Mouse (Mus musculus): Measurements from ENCODE around the gene Fam172a.

Gene Fam172a

DNA sequence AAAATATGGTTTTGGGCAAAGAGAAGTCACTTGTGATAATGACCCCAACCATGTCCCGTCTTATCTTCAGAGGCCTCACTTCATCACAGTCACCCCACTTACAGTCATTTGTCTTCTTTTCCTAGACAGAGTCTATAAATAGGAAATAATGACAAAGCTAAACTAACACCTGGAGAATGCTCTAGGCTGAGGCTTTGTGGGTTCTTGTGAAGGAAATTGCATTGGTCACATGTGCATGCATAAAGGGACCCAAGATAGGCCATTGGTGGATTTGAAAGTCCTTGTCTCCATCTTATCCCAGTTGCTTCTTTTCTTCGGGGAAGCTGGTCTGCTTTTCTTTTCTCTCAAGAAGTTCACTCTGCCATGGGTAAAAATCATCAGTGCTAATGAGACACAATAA is 400.5 kb downstream of the Fam172a start:
- no peak for DNase-seq (ENCODE audit: low spot score)

DNA sequence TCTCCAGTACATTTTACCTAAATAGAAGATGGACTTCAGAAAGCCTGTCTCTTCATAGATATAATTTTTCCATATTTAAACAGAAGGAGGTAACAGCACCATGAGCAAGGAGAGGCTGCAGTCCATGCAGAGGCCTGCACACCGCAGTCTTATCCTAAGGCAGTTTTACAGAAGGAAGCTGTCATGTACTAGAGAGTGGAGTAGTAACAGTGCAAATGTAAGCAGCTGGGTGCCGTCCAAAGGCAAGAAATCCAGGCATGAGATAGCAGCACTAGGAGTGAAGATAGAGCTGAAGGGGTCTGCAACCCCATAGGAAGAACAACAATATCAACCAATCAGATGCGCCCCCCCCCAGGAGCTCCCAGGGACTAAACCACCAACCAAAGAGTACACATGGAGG is 403.0 kb downstream of the Fam172a start:
- no peak for DNase-seq (ENCODE audit: low spot score)

DNA sequence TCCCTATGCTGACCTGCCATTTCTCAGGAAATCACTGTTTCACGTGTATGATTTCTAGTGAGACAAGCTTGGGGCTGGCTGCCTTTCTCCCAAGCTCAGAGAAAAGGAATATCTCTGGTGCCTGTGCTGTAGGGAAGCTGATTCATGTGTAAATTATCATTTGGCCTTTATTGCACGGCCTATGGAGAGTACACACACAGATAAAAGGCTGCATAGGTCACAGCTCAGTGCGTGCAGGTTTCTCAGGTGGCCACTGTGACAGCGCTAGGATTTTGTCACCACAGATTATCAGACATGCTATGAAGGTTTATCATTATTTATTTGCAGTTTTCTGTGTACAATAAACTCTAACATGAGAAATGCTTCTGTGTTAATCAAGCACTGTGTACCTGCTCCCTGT is 408.8 kb downstream of the Fam172a start:
- no peak for DNase-seq (ENCODE audit: low spot score)

DNA sequence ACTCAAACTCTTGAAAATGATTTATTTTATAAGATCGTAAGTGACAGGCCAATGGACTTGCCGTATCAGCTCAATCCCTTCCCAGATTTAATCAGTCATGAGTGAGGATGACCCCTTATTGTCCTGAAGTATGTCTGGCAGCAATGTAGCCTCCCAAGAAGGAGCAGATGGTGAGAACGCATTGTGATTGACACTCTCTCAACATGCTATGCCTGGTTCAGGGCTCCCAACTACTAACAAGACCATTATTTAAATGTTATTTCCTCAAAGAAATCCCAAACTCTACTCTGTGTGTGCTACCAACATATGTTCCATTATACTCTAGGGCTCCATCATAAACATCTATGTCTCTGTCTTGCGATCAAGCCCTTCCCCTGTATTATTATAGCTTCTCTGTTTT is 412.1 kb downstream of the Fam172a start:
- DNase-seq (ENCODE audit: low spot score) = no peak

DNA sequence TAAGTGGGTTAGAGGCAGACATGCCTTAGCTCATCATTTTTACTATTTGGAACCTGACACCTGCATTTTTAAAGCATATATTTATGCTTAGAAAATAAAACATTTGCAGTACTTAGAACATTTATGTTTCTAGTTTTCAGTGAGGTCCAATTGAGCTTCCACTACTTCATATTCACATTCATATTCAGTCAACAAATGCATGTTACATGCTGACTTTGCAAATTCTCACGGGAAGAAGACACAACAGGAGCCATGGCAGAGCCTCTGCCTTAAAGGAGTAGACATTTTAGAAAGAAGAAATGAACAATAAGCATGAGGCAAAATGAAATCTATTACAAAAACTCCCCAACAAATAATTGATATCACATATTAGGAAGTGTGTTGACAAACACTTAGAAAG is 416.9 kb downstream of the Fam172a start:
- DNase-seq (ENCODE audit: low spot score) = no peak

DNA sequence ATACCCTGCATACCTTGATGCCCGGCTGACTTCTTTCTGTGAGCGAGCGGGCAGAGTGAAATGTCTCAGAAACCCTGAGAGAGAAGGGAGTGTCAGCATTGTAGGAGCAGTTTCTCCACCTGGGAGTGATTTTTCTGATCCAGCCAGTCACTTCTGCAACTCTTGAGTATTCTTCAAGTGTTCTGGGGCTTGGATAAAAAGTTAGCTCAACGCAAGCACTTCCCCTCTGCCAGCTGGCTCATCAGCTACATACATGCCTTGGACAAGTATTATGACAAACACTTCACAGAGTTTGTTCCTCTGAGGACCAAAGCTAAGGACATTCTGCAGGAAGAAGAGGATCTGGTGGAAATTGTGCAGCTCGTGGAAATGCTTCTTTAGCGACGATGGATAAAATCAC is 420.2 kb downstream of the Fam172a start:
- DNase-seq (ENCODE audit: low spot score) = no peak

DNA sequence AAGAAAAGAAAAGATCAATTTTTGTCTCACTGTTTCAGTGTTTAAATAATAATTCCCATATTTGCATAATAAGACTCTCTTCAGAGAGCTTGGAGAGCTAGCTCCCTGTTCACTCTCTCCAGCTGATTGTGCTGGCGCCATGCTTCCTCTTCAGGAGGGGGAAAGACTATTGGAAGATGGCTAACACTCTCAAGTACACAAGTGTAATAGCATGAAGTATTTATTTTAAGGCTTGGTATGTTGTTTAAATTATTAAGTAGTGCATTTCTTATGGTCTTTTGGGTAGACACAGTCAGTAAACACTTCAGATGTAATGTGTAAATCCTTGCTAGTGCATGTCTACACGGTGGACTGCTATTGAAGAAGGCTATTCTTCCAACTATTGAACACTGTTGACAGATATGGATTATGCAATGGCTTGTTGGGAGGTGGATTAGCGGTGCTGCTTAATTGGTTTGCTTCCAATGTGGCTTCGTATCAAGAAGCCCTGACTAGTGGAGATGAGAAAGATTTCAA is 422.1 kb downstream of the Fam172a start:
- DNase-seq (ENCODE audit: low spot score) = no peak

DNA sequence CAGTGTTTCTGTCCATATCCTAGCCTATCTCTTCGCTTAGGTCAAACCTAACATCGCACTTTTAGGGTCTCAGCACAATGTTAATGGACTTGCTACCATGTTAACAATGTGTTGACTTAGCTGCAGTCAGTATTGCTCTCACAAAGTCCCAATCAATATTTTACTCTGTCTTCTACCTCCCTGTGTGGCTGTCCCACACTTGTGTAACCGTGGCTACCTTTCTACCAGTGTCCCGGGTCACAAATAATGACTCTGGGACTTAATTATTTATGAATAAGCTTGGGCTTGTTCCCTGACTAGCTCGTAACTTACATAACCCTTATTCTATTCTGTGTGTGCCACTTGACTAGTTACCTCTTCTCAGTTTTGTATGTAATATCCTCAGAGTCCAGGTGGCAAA is 455.6 kb downstream of the Fam172a start:
- DNase-seq (ENCODE audit: low spot score) = no peak

DNA sequence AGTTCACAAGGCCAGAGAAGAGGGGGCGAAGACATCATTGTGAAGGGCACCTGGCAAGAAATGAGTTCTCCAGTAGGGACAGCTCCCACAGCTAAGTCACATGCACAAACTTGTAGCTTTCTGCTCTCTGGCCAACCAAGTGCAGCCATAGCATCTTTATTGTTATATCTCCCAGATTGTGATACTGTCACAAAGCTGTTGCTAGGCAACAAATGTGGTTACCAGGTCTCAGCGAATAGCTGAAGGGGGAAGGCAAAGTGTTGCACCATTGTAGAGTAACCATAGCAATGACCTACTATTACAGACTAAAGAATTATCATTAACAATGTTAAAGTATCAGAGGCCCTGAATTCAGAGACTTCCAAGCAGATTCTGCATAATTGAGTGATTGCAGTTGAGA is 460.3 kb downstream of the Fam172a start:
- DNase-seq (ENCODE audit: low spot score) = no peak

DNA sequence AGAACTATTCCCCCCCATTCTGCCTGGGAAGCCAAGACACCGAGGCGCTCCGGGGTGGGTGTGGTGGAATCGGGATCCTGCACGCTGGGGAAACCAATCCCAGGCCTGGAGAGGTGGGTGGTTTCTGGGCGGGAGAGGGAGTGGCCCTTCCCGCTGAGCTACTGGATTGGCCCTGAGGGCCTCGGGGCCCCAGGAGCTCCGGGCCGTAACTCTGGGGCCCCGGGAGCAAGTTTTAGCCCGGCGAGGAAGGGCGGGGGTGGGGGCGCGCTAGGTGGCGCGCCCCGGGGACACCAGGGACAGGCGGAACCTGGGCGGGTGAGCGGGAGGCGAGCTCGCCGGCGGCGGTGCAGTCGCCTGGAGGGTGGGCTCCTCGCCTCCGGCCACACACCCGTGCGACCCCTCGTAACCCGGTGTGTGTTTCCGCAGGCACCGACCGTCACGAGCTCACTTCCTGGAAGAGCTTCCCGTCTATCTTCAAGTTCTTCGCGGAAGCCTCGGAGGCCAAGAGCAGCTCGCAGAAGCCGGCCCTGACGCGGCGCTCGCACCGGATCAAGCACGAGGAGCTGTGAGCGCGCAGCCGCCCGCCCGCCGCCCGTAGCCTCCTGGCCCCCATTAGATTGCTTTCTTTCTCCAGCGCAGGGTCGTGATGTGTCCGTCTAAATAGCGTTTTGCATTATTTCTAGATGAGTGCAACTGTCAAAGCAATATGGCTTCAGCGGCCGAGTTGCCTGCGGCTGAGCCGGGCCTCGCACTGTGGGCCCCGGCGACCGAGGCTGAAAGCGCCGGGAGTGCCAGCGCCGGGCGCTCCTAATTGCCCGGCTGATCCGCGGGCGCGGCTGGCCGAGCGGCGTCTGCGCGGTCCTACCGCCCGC is 461.5 kb downstream of the Fam172a start:
- DNase-seq (ENCODE audit: low spot score) = no peak

DNA sequence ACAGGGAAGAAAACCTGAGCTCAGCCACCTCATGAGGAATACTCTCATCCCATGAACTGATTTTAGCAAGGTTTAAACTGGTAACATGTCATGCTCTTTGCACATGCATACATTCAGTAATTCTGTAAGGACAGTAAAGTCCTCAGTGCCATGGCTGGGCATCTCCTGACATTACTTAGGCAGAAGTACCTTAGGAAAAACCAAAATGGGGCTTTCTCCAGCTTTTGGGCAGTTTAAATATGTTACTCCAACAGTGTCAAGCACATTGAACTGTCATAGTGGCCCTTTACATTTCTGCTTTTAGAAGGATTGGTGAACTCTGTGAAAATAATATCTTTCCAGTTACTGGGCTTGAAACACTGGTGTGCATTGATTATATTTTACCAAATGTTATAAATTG is 463.1 kb downstream of the Fam172a start:
- DNase-seq (ENCODE audit: low spot score) = no peak

DNA sequence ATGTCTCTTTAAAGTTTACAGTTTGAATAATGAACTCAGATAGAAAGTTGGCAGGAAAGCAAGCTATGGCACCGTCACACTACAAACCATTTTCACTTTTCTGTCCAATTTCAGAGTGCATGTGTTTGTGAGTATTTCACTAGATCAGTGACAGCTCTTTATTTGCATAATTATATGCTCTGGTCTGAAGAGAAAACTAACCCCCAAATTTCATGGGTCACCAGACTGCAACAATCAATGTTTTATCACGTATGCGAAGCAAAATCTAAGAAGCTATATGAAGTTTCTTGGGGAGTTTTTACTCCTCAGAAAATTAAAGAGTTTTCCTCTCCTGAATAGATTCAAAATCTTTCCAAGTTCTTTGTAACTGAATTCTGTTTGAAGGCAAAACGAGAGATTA is 466.3 kb downstream of the Fam172a start:
- no peak for DNase-seq (ENCODE audit: low spot score)

DNA sequence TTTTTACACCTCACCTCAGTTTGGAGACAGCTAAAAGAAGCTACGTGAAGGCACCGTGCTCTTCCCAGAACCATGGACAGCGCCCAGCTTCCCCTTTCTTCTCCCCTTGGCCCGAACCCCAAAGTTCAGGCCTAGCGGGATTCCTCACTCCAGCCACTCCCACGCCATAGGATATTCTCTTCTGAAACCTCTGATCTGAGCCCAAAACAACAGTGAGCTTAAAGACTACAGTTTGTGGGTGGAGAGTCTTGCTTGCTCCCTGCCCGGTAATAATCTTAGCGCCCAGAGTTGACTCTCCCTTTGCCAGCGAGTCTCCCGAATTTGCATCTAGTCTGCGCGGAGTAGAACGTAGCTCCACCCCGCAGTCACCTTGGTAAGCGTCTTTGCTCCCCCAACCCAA is 469.5 kb downstream of the Fam172a start:
- DNase-seq (ENCODE audit: low spot score) = no peak

DNA sequence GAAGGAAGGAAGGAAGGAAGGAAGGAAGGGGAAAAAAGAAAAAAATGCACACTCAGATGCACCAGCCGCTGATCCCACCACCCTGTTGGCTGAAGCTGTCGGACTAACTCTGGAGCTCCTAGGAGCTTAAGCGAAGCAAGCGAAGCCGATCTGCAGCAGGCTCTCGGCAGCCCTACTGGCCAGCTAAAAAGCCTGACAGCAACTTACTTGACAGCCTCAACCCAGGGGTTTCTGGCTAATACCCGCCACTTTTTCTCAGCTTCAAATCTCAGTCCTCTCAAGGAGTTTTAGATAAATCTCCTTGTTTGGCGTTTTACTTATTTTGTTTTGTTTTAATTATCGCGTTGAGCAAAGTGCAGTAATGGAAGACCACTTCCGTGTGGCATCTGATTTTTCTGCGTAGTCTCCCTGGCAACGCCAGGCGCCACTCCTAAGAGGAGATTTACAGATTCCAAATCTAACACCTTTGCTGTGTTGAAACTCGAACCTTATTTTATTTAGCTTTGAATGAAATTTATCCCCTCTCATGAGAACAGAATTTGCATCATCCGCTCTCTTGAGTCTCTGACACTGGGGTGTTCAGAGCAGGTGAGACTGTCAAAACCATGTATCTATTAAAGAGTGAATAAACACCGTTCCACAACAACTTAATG is 470.3 kb downstream of the Fam172a start:
- no peak for DNase-seq (ENCODE audit: low spot score)

DNA sequence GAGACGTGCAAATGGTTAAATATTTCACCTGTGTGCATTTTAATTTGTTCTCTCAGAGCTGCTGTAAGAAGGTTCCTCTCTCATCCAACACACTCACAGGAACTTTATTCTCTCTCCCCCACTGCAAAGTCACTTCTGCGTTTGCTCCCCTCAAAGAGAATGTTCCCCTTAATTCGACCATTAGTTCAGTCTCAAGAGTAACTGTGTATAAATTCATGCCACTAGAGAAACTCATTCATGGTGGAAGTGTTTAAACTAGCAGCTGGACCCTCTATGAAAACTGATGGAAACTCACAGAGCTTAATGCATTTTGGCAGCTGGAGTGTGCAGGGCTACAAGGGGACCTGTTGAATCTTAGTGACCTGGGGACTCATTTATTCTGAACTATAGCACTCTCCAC is 471.0 kb downstream of the Fam172a start:
- DNase-seq (ENCODE audit: low spot score) = no peak

DNA sequence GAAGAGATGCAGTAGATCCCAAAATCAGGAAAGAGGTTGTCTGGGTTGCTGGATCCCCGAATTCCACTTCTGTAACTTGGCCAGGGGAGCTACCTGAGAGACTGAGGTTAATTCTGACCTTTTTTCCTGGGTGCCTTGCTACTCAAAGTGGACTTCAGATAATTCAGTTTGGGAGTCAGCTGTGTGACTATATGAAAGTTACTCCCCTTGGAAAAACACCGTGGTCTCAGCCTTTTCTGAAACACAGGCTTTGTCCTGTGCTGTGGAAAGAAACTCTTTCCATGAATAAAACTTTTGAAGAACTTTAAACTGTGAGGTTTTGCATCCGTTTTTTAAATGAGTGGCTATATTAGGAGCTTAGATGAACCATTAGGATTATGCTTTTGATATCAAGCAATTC is 472.4 kb downstream of the Fam172a start:
- no peak for DNase-seq (ENCODE audit: low spot score)

DNA sequence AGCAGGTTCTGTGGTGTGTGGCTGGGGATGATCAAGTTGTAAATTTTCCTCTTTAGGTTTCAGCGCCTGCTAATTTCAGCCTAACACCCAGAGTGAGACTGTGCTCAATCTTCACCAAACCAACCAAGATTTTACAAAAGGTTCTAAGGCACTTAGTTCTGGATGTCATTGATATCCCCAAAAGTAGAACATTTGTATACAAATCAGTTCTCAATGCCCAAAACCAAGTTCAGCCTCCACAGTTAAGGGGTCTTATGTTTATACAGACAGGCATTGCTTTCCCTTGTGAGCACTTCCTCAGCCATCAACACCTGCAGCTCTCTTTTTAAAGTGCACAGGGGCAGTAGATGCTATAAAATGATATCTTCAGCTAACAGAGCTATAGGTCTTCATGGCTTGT is 473.1 kb downstream of the Fam172a start:
- DNase-seq (ENCODE audit: low spot score) = no peak

DNA sequence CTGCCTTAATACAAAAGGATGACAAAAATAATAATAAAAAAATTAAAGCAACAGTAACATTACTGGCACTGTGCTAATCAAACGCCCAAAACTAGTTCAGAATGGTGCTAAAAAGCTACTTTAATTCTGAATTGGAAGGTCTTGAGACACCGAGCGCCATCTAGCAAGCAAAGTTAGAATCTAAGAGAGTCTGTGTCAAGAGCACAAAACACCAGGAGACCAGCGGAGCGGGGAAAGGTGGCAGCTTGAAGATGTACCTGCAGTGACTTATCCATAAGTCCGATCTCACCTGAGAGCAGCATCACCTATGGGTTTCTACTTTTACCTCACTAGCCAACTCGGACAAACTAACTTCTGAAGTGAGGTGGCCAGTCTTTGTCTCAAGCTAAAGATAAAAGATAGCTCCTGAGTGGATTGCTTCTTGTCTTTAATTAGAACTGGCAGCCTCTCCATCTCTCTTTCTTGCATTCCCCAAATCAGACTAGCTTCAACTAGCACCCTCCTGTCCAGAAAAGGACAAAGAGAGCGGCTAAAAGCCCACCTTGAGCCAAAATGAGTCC is 474.1 kb downstream of the Fam172a start:
- no peak for DNase-seq (ENCODE audit: low spot score)

DNA sequence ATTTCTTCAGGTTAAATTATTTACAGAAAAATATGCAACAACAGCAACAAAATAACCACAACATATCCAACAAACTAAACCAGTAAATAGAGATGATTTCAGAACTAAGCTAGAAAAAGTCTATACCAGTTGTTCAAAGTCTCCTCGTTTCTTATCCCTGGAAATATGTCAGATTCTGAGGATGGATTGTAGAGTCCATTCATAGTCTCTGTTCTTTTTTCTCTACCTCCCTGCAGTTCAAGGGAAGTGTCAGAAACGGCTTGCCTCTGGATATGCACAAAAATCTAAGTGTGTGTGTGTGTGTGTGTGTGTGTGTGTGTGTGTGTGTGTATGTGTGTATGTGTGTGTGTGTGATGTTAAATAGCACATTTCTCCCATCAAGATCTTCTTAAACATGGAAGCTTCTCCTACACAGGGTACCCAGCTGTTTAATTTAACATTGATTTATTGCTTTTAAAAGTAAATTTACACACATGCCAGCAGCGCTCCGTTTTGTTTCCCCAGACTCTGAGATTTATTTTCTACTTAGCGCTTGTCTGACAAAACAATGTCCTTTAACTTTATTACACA is 475.6 kb downstream of the Fam172a start:
- DNase-seq (ENCODE audit: low spot score) = no peak

DNA sequence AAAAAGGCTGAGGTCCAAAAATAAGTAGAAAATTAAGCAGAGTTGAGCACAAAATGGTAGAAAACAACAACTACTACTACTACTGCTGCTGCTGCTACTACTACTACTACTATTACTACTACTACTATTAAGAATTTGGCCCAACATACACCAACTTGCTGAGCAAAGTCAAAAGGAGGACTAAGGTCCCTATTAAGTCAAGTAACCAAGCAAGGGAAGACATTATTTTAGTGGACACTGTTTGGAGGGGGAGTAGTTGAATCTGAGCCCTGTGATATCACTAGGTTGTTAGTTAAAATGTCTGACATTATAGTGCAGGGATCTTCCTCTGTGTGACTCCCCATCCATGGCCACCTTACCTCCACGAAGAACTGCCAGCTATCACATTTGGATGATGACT is 476.2 kb downstream of the Fam172a start:
- DNase-seq (ENCODE audit: low spot score) = no peak

DNA sequence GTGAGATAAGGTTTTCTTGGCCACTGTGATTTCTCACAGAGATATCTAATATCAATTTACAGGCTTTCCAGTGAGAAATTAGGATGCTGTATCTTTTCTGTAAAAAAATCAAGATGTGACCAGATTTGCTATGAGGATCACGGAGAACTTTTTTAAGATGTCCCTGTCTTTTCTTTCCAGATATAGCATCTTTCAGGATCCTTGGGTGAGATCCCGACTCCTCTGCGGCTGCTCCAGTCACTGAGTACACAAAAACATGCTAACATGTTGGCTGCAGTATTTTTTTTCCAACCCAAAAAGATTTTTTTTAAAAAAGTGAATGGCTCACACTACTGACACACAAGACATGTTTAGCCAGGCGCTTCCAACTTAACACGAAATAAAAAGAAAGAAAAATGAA is 476.9 kb downstream of the Fam172a start:
- DNase-seq (ENCODE audit: low spot score) = no peak

DNA sequence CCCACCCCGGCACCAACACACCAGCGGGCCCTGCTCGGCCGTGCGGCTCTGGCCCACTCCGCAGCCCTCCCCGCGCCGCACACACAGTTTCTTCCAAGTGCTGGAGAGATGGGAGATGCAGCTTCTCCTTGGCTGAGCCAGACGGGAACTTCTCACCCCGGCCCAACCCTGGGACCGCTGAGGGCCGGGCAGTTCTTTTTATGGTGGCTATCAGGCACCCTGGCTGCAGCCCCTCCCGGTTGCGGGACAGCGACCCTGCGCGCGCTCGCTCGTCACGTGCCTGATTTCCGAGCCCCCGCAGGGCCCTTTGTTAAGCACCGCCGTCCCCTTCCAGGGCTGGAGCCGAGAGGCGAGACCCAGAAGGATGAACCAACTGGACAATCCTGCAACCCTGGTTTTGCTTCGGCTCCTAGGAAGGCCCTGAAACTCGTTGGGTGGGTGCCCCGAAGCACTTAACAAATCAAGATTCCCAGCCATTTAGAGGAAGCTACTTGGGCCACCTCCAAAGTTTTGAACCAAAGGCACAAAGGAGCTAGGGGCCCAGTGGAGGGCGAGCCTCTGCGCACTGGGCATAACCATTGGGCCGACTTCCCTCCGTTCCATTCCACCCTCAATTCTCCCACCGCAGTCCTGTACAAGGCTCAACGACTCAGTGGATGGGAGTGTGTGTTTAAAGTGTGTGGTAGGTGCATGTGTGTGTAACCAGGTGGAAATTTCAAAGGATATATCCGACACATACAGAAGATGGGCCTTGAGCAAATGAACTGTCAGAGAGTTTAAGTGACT is 477.7 kb downstream of the Fam172a start:
- DNase-seq (ENCODE audit: low spot score) = no peak

All from urinary bladder, postnatal 10 days (tissue).